Mouse (Mus musculus) heart, adult 2 months (tissue): ENCODE measurements around the gene Aldh16a1. TPM values are rescaled to one million over a fixed set of nuclear protein-coding genes. Genes with fewer than 3 reads are reported as not detected.
A peak's percentile ranks its signal among the peaks of the same experiment; 100 is the strongest.

Experiments
- DNase-seq, 2 experiments: peaks; one replicate each; pipeline ENCODE4 v3.0.0; 2021
- H3K27ac ChIP-seq: fragments of 200-600 bp; 2 replicates; pipeline ENCODE4 v1.8.1; 2022
- H3K27me3 ChIP-seq: fragments of 200-500 bp; 2 replicates; pipeline ENCODE4 v1.6.1; 2012; ENCODE audit warnings: mild to moderate bottlenecking, low read length, inconsistent platforms, mixed read lengths; ENCODE audit not compliant: control insufficient read depth, insufficient read depth
- H3K36me3 ChIP-seq: fragments of 200-500 bp; 2 replicates; pipeline ENCODE4 v1.6.1; 2012; ENCODE audit warnings: low read length, inconsistent platforms; ENCODE audit not compliant: control insufficient read depth, insufficient read depth
- H3K4me1 ChIP-seq: fragments of 200-500 bp; 2 replicates; pipeline ENCODE4 v1.6.1; 2011; ENCODE audit warnings: low read length; ENCODE audit not compliant: control insufficient read depth, insufficient read depth
- H3K4me3 ChIP-seq: fragments of 200-600 bp; 2 replicates; pipeline ENCODE4 v1.8.1; 2022
- H3K79me2 ChIP-seq: fragments of 200-500 bp; replicated peaks from 2 replicates; pipeline ENCODE4 v1.6.1; 2012; ENCODE audit warnings: mild to moderate bottlenecking, inconsistent platforms, low read length, moderate library complexity, mixed read lengths; ENCODE audit not compliant: control insufficient read depth, insufficient read depth
- H3K9ac ChIP-seq: fragments of 200-500 bp; 2 replicates; pipeline ENCODE4 v1.6.1; 2012; ENCODE audit warnings: low read depth, mild to moderate bottlenecking, control low read depth, inconsistent platforms, low read length, mixed read lengths
- CTCF ChIP-seq: fragments of 200-600 bp; IDR thresholded peaks from 2 replicates; pipeline ENCODE4 v1.8.1; 2022; ENCODE audit warnings: antibody characterized with exemption, mild to moderate bottlenecking, moderate library complexity
- EP300 ChIP-seq: fragments of 200-500 bp; IDR thresholded peaks from 2 replicates; pipeline ENCODE4 v1.6.1; 2011; ENCODE audit warnings: low read depth, low read length, control low read depth; ENCODE audit not compliant: insufficient read depth
- POLR2A ChIP-seq: fragments of 200-500 bp; IDR thresholded peaks from 2 replicates; pipeline ENCODE4 v1.6.1; 2011; ENCODE audit warnings: mild to moderate bottlenecking, low read depth, low read length, control low read depth; ENCODE audit not compliant: insufficient read depth
- WGBS: fragments of 180-500 bp; shearing (Covaris S2); methylation state at CpG from one replicate; pipeline ENCODE4 v1.1.7; 2018; 5-methylcytosine and 5-hydroxymethylcytosine counted together
- intact Hi-C: fragments of 180-260 bp; cut with DNase I; formaldehyde crosslinking; loops from one replicate; pipeline ENCODE4 v1.15.1; 2025
- polyA plus RNA-seq: library from polyadenylated mRNA; depleted of rRNA; stranded (reverse); fragments of >200 nt; gene quantifications from 2 replicates; pipeline ENCODE4 v1.2.3, GENCODE M21; 2012
- total RNA-seq, 2 experiments: library from RNA; stranded (reverse); gene quantifications; 2 replicates each; pipeline ENCODE4 v1.2.3; 2021

Aldh16a1 gene
- total and polyA plus RNA-seq, 3 experiments, result 19.7 to 25.1 (median 23.5) TPM

- Histone ChIP-seq H3K27me3 (no peaks in the 10 kb centered on the region), H3K27ac (no peak overlapping the region), H3K79me2 (no peaks in the 10 kb centered on the region; the same call in 1 of the 2 replicates), H3K4me1 (peaks cover 5% of the 10 kb centered on the region; the same call in 1 of the 2 replicates), H3K4me3 (no peak overlapping the region), H3K36me3 (peaks cover 7% of the 10 kb centered on the region), H3K9ac (no peak overlapping the region)
- DNase-seq, result no peak
- WGBS, result 81% methylated on average over 11 of the region's 11 CpGs
- no peak for TF ChIP-seq POLR2A
- TF ChIP-seq EP300, result no peak
- no peak for TF ChIP-seq CTCF
- intact Hi-C loops, result no loop called here
These were observed 22.5 kb downstream of the Aldh16a1 start for GRCm38 (mm10) chr7:45131850-45132249.

GRCm38 (mm10) chr7:45129776-45130512 is 24.4 kb downstream of the Aldh16a1 start:
- Histone ChIP-seq H3K27me3 (no peaks in the 10 kb centered on the region), H3K9ac (no peak overlapping the region), H3K36me3 (peaks cover 7% of the 10 kb centered on the region), H3K27ac (no peak overlapping the region), H3K79me2 (no peaks in the 10 kb centered on the region; the same call in 1 of the 2 replicates), H3K4me1 (peaks cover 4% of the 10 kb centered on the region; the same call in 1 of the 2 replicates), H3K4me3 (no peak overlapping the region)
- intact Hi-C loops, result loop anchor here (1.0 kb wide), 1 partner anchor 24 kb away; the partner anchor contains the start of genes Aldh16a1 and Pih1d1
- DNase-seq, result no peak
- no peak for TF ChIP-seq POLR2A
- TF ChIP-seq EP300, result no peak
- TF ChIP-seq CTCF, result no peak
- 72% methylated on average over 15 of the region's 15 CpGs for WGBS

GRCm38 (mm10) chr7:45129318-45129717 is 25.1 kb downstream of the Aldh16a1 start:
- H3K27ac ChIP-seq, result peak overlapping the region; percentile 83
- peaks cover 7% of the 10 kb centered on the region for H3K36me3 ChIP-seq
- H3K79me2 ChIP-seq, result no peaks in the 10 kb centered on the region; the same call in 1 of the 2 replicates
- WGBS, result 3% methylated on average over 17 of the region's 17 CpGs
- peak overlapping the region; percentile 68 for H3K9ac ChIP-seq
- TF ChIP-seq EP300 (no peak), POLR2A (no peak), CTCF (no peak)
- intact Hi-C loops, result loop anchor here (1.0 kb wide), 1 partner anchor 25 kb away; the partner anchor contains the start of genes Aldh16a1 and Pih1d1
- peak overlapping the region; percentile 68 for H3K4me3 ChIP-seq
- no peaks in the 10 kb centered on the region for H3K27me3 ChIP-seq
- no peak for DNase-seq
- peaks cover 3% of the 10 kb centered on the region; the same call in 1 of the 2 replicates for H3K4me1 ChIP-seq

- Histone ChIP-seq H3K27me3 (no peaks in the 10 kb centered on the region), H3K36me3 (peaks cover 7% of the 10 kb centered on the region), H3K9ac (peak within 1 kb of the TSS; percentile 95), H3K79me2 (no peaks in the 10 kb centered on the region; the same call in 1 of the 2 replicates), H3K27ac (peak within 1 kb of the TSS; percentile 97), H3K4me3 (peak within 1 kb of the TSS; percentile 92), H3K4me1 (peaks cover 3% of the 10 kb centered on the region; the same call in 1 of the 2 replicates)
- intact Hi-C loops, result loop anchor here (1.0 kb wide), 1 partner anchor 26 kb away; the partner anchor contains the start of genes Aldh16a1 and Pih1d1
- TF ChIP-seq CTCF, result peak; percentile 91
- peak; percentile 80 for TF ChIP-seq EP300
- peak; percentile 95 for TF ChIP-seq POLR2A
- WGBS, result under 1% methylated on average over 48 of the region's 48 CpGs
- peak; percentile 98 to 99 for DNase-seq
These were observed 25.6 kb downstream of the Aldh16a1 start, which contains the start of gene Rpl13a for GRCm38 (mm10) chr7:45128624-45129246. TSS of gene Rpl13a (minus strand) at chr7:45128761.

GRCm38 (mm10) chr7:45127700-45128224 is 26.6 kb downstream of the Aldh16a1 start:
- H3K4me1 ChIP-seq, result peaks cover 5% of the 10 kb centered on the region

More at GRCm38 (mm10) chr7:45127700-45128224, 26.6 kb downstream of the Aldh16a1 start:
- intact Hi-C loops, result no loop called here
- Histone ChIP-seq H3K36me3 (peaks cover 10% of the 10 kb centered on the region), H3K27me3 (no peaks in the 10 kb centered on the region), H3K4me3 (peak overlapping the region; percentile 92), H3K27ac (peak overlapping the region; percentile 97), H3K79me2 (no peaks in the 10 kb centered on the region; the same call in 1 of the 2 replicates), H3K9ac (peak overlapping the region; percentile 95)
- TF ChIP-seq POLR2A, result no peak
- no peak for TF ChIP-seq CTCF
- no peak for TF ChIP-seq EP300
- WGBS, result under 1% methylated on average over 6 of the region's 6 CpGs
- no peak for DNase-seq
